Mouse (Mus musculus) erythroblast, embryonic 14.5 days (primary cell): Measurements from ENCODE around the gene Tmem273.

Source experiments
- GATA1 ChIP-seq: IDR thresholded peaks from 2 replicates; pipeline ENCODE4 v1.6.1; 2012; ENCODE audit warnings: low read length, inconsistent platforms, mixed read lengths
- TAL1 ChIP-seq: IDR thresholded peaks from 3 replicates; pipeline ENCODE4 v1.6.1; 2012; ENCODE audit warnings: low read length, inconsistent platforms, mixed read lengths

DNA sequence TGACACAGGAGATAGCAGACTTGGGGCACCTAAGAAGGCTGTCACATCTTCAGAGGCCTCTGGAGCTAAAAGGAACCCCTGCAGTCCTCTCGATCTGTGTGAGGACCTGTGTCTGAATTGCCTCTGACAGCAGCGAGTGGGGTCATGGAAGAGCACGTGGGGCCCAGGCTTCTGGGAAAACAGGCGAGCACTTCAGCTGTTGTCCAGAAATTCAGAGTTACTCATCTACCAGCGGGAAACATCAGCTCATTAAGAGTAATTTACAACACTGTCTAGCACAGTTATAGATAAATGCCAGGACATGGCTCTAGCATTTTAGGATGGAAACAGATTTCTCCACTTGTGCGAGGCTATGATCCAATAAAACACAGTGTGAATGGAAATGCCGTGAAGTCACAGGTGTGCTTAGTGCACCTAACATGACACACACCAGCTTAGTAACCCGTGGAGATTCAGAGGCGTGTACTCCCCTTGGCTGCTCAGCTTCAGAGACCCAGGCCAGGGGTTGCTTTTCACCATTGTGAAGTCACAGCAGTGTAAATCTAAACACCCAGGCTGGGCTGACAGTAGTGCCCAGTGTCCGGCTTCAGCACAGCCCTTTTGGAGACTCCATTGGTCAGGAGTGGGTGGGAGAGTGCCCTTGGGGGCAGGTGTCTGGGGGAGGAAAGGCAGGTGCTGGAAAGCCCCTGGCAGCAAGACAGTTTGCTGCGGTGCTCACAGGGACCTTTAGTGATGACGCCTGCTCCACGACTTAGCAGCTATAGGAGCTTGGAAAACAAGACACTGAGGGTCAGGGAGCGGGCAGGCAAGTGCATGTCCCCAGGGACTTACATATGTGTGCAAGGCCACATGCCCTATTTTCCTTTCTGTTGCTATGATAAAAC is 38.7 kb downstream of the Tmem273 start:
- TF ChIP-seq GATA1 (no peak), TAL1 (no peak)
